Mouse (Mus musculus): ENCODE data around the gene Nadk.

DNA sequence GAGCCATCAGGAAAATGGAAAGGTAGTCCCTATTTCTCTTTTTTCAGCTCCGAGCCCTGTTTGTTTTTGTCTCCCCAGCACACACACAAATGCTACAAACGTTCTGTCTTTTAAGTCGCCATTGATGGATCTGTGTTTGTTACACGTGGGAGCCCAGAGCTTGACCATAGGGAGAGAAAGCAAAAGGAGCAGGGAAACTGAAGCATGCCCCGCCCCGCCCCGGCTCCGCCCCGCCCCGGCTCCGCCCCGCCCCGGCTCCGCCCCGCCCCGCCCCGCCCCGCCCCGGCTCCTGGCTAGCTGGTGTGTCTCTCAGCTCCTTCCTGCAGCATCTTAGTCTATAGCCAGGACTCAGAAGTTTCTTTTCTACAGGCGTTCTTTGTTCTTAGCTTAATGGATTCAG, 36.4 kb downstream of the Nadk start:
- TF ChIP-seq TCF12 (IDR thresholded peaks at IDR 0.05; ENCODE audit: insufficient read depth, poor library complexity, severe bottlenecking) (no peak), REST (IDR thresholded peaks at IDR 0.05; ENCODE audit: insufficient read depth, insufficient read length) (no peak), POLR2A (IDR thresholded peaks at IDR 0.05; ENCODE audit: insufficient read length, low read depth) (no peak), MYOG (IDR thresholded peaks at IDR 0.05; ENCODE audit: control insufficient read depth in 1 of 3, insufficient read depth in 1 of 3, insufficient read length in 2 of 3, low read depth in 2 of 3) (no peak), E2F4 (IDR thresholded peaks at IDR 0.05; ENCODE audit: insufficient read depth) (no peak), USF1 (IDR thresholded peaks at IDR 0.05; ENCODE audit: low read depth) (no peak), MAX (IDR thresholded peaks at IDR 0.05; ENCODE audit: low read depth) (no peak), MYOD1 (IDR thresholded peaks at IDR 0.05; ENCODE audit: control insufficient read depth in 1 of 3, insufficient read length in 2 of 3, low read depth in 2 of 3) (no peak), CEBPB (IDR thresholded peaks at IDR 0.05; ENCODE audit: insufficient read depth, poor library complexity, severe bottlenecking) (no peak), POLR2AphosphoS2 (IDR thresholded peaks at IDR 0.05; ENCODE audit: insufficient read length, low read depth) (no peak), TCF3 (IDR thresholded peaks at IDR 0.05; ENCODE audit: insufficient read length, low read depth) (no peak)
